Mouse (Mus musculus) adrenal gland, postnatal 25 days (tissue): ENCODE data around the gene Brca2. TPM values are rescaled to one million over a fixed set of nuclear protein-coding genes. Genes with fewer than 3 reads are reported as not detected.

Experiments
- DNase-seq: peaks from one replicate; pipeline ENCODE4 v3.0.0; 2021; ENCODE audit warnings: mixed read lengths
- total RNA-seq: library from RNA; stranded (reverse); gene quantifications from 2 replicates; pipeline ENCODE4 v1.2.3, GENCODE M21; 2021

Gene Brca2
- total RNA-seq, 1 experiment from 2014 or later = 14.4 TPM

GRCm38 (mm10) chr5:150566226-150566625 lies 43.8 kb downstream of the Brca2 start:
- DNase-seq = no peak

- DNase-seq = no peak
Observed at GRCm38 (mm10) chr5:150566971-150567370, 44.5 kb downstream of the Brca2 start.

- DNase-seq = no peak
Observed at GRCm38 (mm10) chr5:150570496-150571219, 48.2 kb downstream of the Brca2 start.

- DNase-seq = no peak
Observed at GRCm38 (mm10) chr5:150574403-150574802, 52.0 kb downstream of the Brca2 start.

GRCm38 (mm10) chr5:150574885-150575284 lies 52.5 kb downstream of the Brca2 start:
- no peak for DNase-seq

- DNase-seq = no peak
Observed at GRCm38 (mm10) chr5:150576832-150577231, 54.4 kb downstream of the Brca2 start.

- DNase-seq = no peak
Observed at GRCm38 (mm10) chr5:150578613-150579171, 56.3 kb downstream of the Brca2 start.

- no peak for DNase-seq
Observed at GRCm38 (mm10) chr5:150581180-150581579, 58.8 kb downstream of the Brca2 start.

- no peak for DNase-seq
Observed at GRCm38 (mm10) chr5:150583181-150583580, 60.8 kb downstream of the Brca2 start.

- DNase-seq = peak; percentile 41
Observed at GRCm38 (mm10) chr5:150583622-150584336, 61.3 kb downstream of the Brca2 start.

GRCm38 (mm10) chr5:150584337-150584729 lies 61.9 kb downstream of the Brca2 start:
- no peak for DNase-seq

GRCm38 (mm10) chr5:150589945-150590344 lies 67.5 kb downstream of the Brca2 start:
- no peak for DNase-seq

- DNase-seq = no peak
Observed at GRCm38 (mm10) chr5:150592186-150592903, 69.9 kb downstream of the Brca2 start.

GRCm38 (mm10) chr5:150592904-150593755 lies 70.7 kb downstream of the Brca2 start:
- DNase-seq = peak; percentile 52

GRCm38 (mm10) chr5:150593756-150594648 lies 71.6 kb downstream of the Brca2 start:
- peak; percentile 67 for DNase-seq

GRCm38 (mm10) chr5:150594649-150595339 lies 72.4 kb downstream of the Brca2 start:
- DNase-seq = peak; percentile 46

GRCm38 (mm10) chr5:150595366-150596016 lies 73.1 kb downstream of the Brca2 start:
- no peak for DNase-seq

- no peak for DNase-seq
Observed at GRCm38 (mm10) chr5:150597088-150597487, 74.7 kb downstream of the Brca2 start, which contains the start of gene N4bp2l1. N4bp2l1 (minus strand) TSS chr5:150597188.
